Mouse (Mus musculus): ENCODE results near the gene Banp. TPM values are rescaled to one million over a fixed set of nuclear protein-coding genes. Genes with fewer than 3 reads are reported as not detected.

The Banp gene
- polyA plus RNA-seq, 1 experiment from 2014 or later: 34.1 TPM

- WGBS: 75% methylated on average over 5 of the region's 5 CpGs
- Histone ChIP-seq H3K27me3 (replicated peaks) (no peaks in the 10 kb centered on the region), H3K4me2 (replicated peaks) (no peak overlapping the region), H3K9me3 (no peaks in the 10 kb centered on the region), H3K4me3 (replicated peaks) (no peak overlapping the region), H3K9ac (no peak overlapping the region), H3K36me3 (peaks cover 41% of the 10 kb centered on the region), H3K4me1 (replicated peaks) (no peaks in the 10 kb centered on the region), H3K27ac (no peak overlapping the region)
- no peak for ATAC-seq
Measured at GRCm38 (mm10) chr8:121999211-121999610, 49.7 kb downstream of the Banp start.

DNA sequence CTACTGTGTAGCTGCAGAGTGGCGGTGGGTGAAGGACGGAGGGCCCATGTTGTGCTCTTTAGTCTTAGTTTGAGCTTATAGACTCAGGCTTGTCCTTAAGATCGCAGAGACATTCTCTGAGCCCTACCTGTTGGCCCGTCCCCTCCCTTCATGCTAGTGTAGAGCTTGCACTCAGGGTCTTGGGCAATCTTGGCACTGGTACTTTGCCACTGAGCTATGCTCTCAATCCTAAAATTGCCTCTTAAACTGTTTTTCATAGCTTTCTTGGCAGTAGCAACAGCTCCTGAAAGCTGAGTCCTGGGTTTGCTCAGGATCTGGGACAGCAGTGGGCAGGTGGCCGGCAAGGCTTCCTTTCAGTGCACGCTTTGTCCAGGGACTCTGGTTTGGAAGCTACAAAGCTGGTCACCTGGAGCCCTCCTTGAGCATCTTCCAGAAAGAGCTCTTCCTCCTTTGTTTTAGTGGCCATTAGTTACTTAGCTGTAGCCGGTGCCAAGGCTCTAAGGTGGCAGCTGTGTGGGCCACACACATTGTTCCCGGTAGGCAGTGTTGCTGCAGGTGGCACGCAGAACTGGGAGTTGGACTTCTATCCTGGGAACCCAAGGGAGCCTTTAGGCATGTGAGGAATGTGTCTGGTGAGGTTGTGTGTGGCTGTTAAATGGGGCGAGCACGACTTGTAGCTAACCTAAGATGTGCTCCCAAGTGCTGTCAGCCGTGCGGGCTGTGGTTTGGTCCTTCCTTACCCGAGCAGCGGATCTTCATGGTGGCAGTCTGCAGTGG, 52.0 kb downstream of the Banp start:
- no peak overlapping the region for H3K4me3 ChIP-seq (replicated peaks)
- WGBS: 91% methylated on average over 15 of the region's 15 CpGs
- no peaks in the 10 kb centered on the region for H3K27me3 ChIP-seq (replicated peaks)
- H3K9ac ChIP-seq: no peak overlapping the region
- no peaks in the 10 kb centered on the region for H3K4me1 ChIP-seq (replicated peaks)
- no peak overlapping the region for H3K27ac ChIP-seq
- no peaks in the 10 kb centered on the region for H3K9me3 ChIP-seq
- peaks cover 48% of the 10 kb centered on the region for H3K36me3 ChIP-seq
- H3K4me2 ChIP-seq (replicated peaks): no peak overlapping the region
- no peak for ATAC-seq

GRCm38 (mm10) chr8:122003646-122004045, 54.1 kb downstream of the Banp start:
- no peak for ATAC-seq
- WGBS: 79% methylated on average over 8 of the region's 8 CpGs
- Histone ChIP-seq H3K9ac (no peak overlapping the region), H3K4me3 (replicated peaks) (no peak overlapping the region), H3K4me1 (replicated peaks) (no peaks in the 10 kb centered on the region), H3K27me3 (replicated peaks) (no peaks in the 10 kb centered on the region), H3K36me3 (peaks cover 43% of the 10 kb centered on the region), H3K4me2 (replicated peaks) (no peak overlapping the region), H3K27ac (no peak overlapping the region), H3K9me3 (no peaks in the 10 kb centered on the region)

DNA sequence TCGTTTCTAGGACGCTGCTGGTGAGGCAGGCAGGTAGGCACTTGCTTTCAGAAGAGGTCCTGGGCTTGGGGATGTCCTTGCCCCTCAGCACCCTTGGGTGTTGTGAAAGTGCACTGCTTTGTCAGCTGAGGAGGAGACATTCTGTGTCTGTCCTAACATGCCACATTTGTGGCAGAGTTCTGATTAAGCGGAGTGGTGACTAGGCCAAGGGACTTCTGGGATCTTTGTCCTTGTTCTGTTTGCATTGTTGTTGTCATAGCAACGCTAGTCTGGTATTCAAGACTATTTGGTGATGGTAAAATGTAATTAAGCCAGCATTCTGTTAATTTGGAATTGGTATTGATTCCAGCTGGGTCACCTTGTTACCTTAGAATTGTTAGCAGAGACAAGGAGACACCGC, 54.6 kb downstream of the Banp start:
- Histone ChIP-seq H3K9ac (no peak overlapping the region), H3K27me3 (replicated peaks) (no peaks in the 10 kb centered on the region), H3K27ac (no peak overlapping the region), H3K4me2 (replicated peaks) (no peak overlapping the region), H3K4me3 (replicated peaks) (no peak overlapping the region), H3K9me3 (no peaks in the 10 kb centered on the region), H3K36me3 (peaks cover 40% of the 10 kb centered on the region), H3K4me1 (replicated peaks) (no peaks in the 10 kb centered on the region)
- WGBS: 80% methylated on average over 5 of the region's 5 CpGs
- no peak for ATAC-seq

- ATAC-seq: no peak
Measured at GRCm38 (mm10) chr8:122005422-122006204, 56.1 kb downstream of the Banp start.

DNA sequence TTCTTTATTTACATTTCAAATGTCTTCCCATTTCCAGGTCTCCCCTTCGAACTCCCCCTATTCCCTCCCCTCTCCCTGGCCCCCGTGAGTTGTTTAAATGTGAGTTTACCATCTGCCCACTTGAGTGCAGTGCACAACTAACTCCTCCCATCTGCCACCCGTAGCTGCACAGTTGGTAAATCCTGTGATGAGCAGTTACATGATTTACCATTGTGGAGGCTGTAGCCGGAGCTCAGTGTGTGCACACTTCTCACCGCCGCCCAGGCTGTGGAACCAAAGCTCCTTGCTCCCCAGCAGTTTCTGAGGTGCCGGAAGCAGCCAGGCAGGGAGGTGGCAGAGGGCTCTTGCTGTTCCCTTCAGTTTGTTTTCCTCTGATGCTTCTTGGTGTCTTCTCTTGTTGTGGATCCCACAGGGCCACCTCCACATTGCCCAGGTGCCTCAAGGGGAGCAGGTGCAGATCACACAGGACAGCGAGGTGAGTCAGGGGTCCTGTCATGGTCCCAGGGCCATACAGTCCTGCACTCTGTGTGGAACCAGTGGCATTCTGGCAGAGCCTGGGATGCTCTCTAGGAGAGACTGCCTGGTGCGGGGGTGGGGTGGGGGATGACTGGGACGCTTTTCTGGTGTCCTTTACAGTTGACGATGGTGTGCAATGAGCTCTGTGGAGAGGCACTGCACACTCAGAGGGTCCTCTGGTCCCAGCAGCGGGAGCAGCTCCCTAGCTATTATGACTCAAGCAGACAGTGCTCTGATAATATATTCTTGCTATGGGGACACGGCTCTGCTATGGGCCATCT, 57.3 kb downstream of the Banp start:
- Histone ChIP-seq H3K4me2 (replicated peaks) (no peak overlapping the region), H3K36me3 (peaks cover 31% of the 10 kb centered on the region), H3K4me1 (replicated peaks) (no peaks in the 10 kb centered on the region), H3K9me3 (no peaks in the 10 kb centered on the region), H3K27ac (no peak overlapping the region), H3K27me3 (replicated peaks) (no peaks in the 10 kb centered on the region), H3K9ac (no peak overlapping the region), H3K4me3 (replicated peaks) (no peak overlapping the region)
- WGBS: 80% methylated on average over 13 of the region's 13 CpGs
- no peak for ATAC-seq

More at GRCm38 (mm10) chr8:122005422-122006204, 56.1 kb downstream of the Banp start:
- Histone ChIP-seq H3K27me3 (replicated peaks) (no peaks in the 10 kb centered on the region), H3K4me2 (replicated peaks) (no peak overlapping the region), H3K4me3 (replicated peaks) (no peak overlapping the region), H3K4me1 (replicated peaks) (no peaks in the 10 kb centered on the region), H3K36me3 (peaks cover 41% of the 10 kb centered on the region), H3K27ac (no peak overlapping the region), H3K9me3 (no peaks in the 10 kb centered on the region), H3K9ac (no peak overlapping the region)
- 89% methylated on average over 25 of the region's 25 CpGs for WGBS

- Histone ChIP-seq H3K27ac (no peak overlapping the region), H3K4me3 (replicated peaks) (no peak overlapping the region), H3K9me3 (no peaks in the 10 kb centered on the region), H3K4me1 (replicated peaks) (no peaks in the 10 kb centered on the region), H3K36me3 (peaks cover 28% of the 10 kb centered on the region), H3K4me2 (replicated peaks) (no peak overlapping the region), H3K27me3 (replicated peaks) (no peaks in the 10 kb centered on the region), H3K9ac (no peak overlapping the region)
- no peak for ATAC-seq
- 80% methylated on average over 5 of the region's 5 CpGs for WGBS
Measured at GRCm38 (mm10) chr8:122008395-122008794, 58.8 kb downstream of the Banp start.

GRCm38 (mm10) chr8:122010638-122011037, 61.1 kb downstream of the Banp start:
- H3K36me3 ChIP-seq: peaks cover 16% of the 10 kb centered on the region; the same call in 1 of the 2 replicates
- 75% methylated on average over 5 of the region's 5 CpGs for WGBS
- ATAC-seq: no peak

DNA sequence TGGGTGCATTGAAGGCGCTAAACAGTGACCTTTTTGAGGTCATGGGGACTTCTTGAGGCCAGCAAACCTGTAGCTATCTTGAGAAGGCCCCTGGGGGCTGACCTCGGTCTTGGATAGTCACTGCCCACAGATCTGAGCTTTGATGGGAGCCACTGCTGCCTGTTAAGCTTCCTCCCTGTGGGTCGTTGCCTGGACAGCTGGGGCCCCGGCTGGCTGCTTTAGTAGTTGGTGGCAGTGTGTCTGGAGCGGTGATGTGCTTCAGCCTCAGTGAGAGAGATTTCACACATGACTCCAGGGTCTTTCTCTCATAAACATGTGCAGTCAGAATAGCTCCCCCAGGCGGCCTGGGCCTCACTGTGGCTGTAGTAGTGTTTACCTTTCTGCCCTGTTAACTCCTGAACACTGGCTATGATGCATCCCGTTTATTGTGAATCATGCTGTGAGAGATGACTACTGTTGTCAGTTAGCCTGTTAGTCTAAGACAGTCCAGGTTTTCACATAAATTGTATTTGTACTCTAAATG, 61.6 kb downstream of the Banp start:
- Histone ChIP-seq H3K4me1 (replicated peaks) (no peaks in the 10 kb centered on the region), H3K36me3 (peaks cover 13% of the 10 kb centered on the region; the same call in 1 of the 2 replicates), H3K4me2 (replicated peaks) (no peak overlapping the region), H3K9me3 (no peaks in the 10 kb centered on the region), H3K9ac (no peak overlapping the region), H3K27me3 (replicated peaks) (no peaks in the 10 kb centered on the region), H3K27ac (no peak overlapping the region), H3K4me3 (replicated peaks) (no peak overlapping the region)
- ATAC-seq: no peak
- WGBS: 59% methylated on average over 7 of the region's 7 CpGs

More at GRCm38 (mm10) chr8:122010638-122011037, 61.1 kb downstream of the Banp start:
- Histone ChIP-seq H3K27ac (no peak overlapping the region), H3K4me1 (replicated peaks) (no peaks in the 10 kb centered on the region), H3K4me3 (replicated peaks) (no peak overlapping the region), H3K4me2 (replicated peaks) (no peak overlapping the region), H3K9me3 (no peaks in the 10 kb centered on the region), H3K9ac (no peak overlapping the region), H3K27me3 (replicated peaks) (no peaks in the 10 kb centered on the region)

GRCm38 (mm10) chr8:122014606-122015005, 65.1 kb downstream of the Banp start:
- H3K27ac ChIP-seq: no peak overlapping the region
- H3K9ac ChIP-seq: no peak overlapping the region
- no peak overlapping the region for H3K4me2 ChIP-seq (replicated peaks)
- no peak for ATAC-seq
- WGBS: 65% methylated on average over 3 of the region's 3 CpGs
- no peaks in the 10 kb centered on the region for H3K27me3 ChIP-seq (replicated peaks)
- H3K4me1 ChIP-seq (replicated peaks): 0 out of 2 replicates have a peak, but pooled peaks cover 3% of the 10 kb centered on the region
- peaks cover 7% of the 10 kb centered on the region; the same call in 1 of the 2 replicates for H3K36me3 ChIP-seq
- H3K4me3 ChIP-seq (replicated peaks): no peak overlapping the region
- no peaks in the 10 kb centered on the region for H3K9me3 ChIP-seq

GRCm38 (mm10) chr8:122018046-122018831, 68.7 kb downstream of the Banp start:
- Histone ChIP-seq H3K4me3 (replicated peaks) (no peak overlapping the region), H3K4me1 (replicated peaks) (0 out of 2 replicates have a peak, but pooled peaks cover 3% of the 10 kb centered on the region), H3K9ac (no peak overlapping the region), H3K9me3 (no peaks in the 10 kb centered on the region), H3K27me3 (replicated peaks) (no peaks in the 10 kb centered on the region), H3K27ac (0 out of 2 replicates have a peak overlapping the region, but pooled peaks have one; percentile 22), H3K36me3 (peaks cover 7% of the 10 kb centered on the region; the same call in 1 of the 2 replicates), H3K4me2 (replicated peaks) (no peak overlapping the region)
- WGBS: 68% methylated on average over 22 of the region's 22 CpGs
- no peak for ATAC-seq
